Mouse (Mus musculus) left cerebral cortex, adult 9 months (tissue): ENCODE data around the gene Dnal4.
"Not testable (repeated sequence)": the region's sequence is repeated elsewhere in the genome, so short reads cannot be mapped to it uniquely, and the experiment has no call there.

Experiments
- DNase-seq, 2 experiments: peaks; one replicate each; pipeline ENCODE4 v3.0.0; 2022; ENCODE audit warnings: low spot score in 2 of 2

Dnal4 gene

GRCm38 (mm10) chr15:79777749-79778148 lies at the start of gene Dnal4:
Gene Dnal4, minus strand, starts transcription at chr15:79777849.
- no peak for DNase-seq

- DNase-seq, result no peak
Measured at GRCm38 (mm10) chr15:79827061-79827777, 49.6 kb upstream of the Dnal4 start.

- DNase-seq, result no peak
Measured at GRCm38 (mm10) chr15:79826221-79826935, 48.7 kb upstream of the Dnal4 start.

- peak in 1 of 2 experiments; percentile 43 for DNase-seq
Measured at GRCm38 (mm10) chr15:79825146-79825825, 47.6 kb upstream of the Dnal4 start.

- no peak for DNase-seq
Measured at GRCm38 (mm10) chr15:79823588-79824280, 46.1 kb upstream of the Dnal4 start.

GRCm38 (mm10) chr15:79822265-79823199 lies 44.9 kb upstream of the Dnal4 start:
- no peak for DNase-seq

GRCm38 (mm10) chr15:79818325-79818724 lies 40.7 kb upstream of the Dnal4 start:
- no peak for DNase-seq

- DNase-seq, result no peak
Measured at GRCm38 (mm10) chr15:79813666-79814258, 36.1 kb upstream of the Dnal4 start.

GRCm38 (mm10) chr15:79812840-79813239 lies 35.2 kb upstream of the Dnal4 start:
- DNase-seq, result not testable (repeated sequence)

GRCm38 (mm10) chr15:79810997-79811396 lies 33.3 kb upstream of the Dnal4 start:
- no peak for DNase-seq

GRCm38 (mm10) chr15:79810061-79810460 lies 32.4 kb upstream of the Dnal4 start:
- no peak for DNase-seq

- no peak for DNase-seq
Measured at GRCm38 (mm10) chr15:79808658-79809057, 31.0 kb upstream of the Dnal4 start.

- peak in 1 of 2 experiments; percentile 53 for DNase-seq
Measured at GRCm38 (mm10) chr15:79808114-79808513, 30.5 kb upstream of the Dnal4 start.

GRCm38 (mm10) chr15:79807050-79807449 lies 29.4 kb upstream of the Dnal4 start:
- DNase-seq, result no peak

GRCm38 (mm10) chr15:79805246-79805645 lies 27.6 kb upstream of the Dnal4 start:
- no peak for DNase-seq

- peak in 1 of 2 experiments; percentile 71 for DNase-seq
Measured at GRCm38 (mm10) chr15:79804352-79805071, 26.9 kb upstream of the Dnal4 start, which contains the start of gene Nptxr. Gene Nptxr, minus strand, starts transcription at chr15:79804766.

- DNase-seq, result no peak
Measured at GRCm38 (mm10) chr15:79803533-79804351, 26.1 kb upstream of the Dnal4 start.

- DNase-seq, result no peak
Measured at GRCm38 (mm10) chr15:79802304-79802703, 24.7 kb upstream of the Dnal4 start.

GRCm38 (mm10) chr15:79801646-79802045 lies 24.0 kb upstream of the Dnal4 start:
- no peak for DNase-seq
